Mouse (Mus musculus): Measurements from ENCODE around the gene Fdx1l. TPM values are rescaled to one million over a fixed set of nuclear protein-coding genes. Genes with fewer than 3 reads are reported as not detected.

Fdx1l gene
- polyA plus RNA-seq, 1 experiment from 2014 or later = 26.7 TPM

DNA sequence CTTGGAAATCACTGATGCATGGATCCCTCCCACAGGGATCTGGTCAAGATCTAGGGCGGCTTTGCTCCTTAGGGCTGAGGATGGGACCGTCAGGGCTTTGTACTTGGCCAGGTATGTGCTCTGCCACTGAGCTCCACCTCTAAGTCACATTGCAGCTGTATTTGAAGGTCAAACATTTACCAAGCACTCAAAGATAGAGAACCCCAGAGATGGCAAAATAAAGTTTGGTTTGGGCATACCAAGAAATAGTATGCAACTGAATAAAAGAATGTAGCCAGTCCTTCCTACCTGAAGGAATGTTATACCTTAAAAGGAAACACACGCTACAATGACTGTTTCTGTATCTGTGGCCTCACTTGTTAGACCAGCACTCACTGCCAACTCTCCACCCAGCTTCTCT lies 52.1 kb downstream of the Fdx1l start:
- Histone ChIP-seq H3K4me2 (ENCODE audit: low read depth, low read length) (no peak overlapping the region), H3K27me3 (ENCODE audit: insufficient read depth, low read length) (no peaks in the 10 kb centered on the region), H3K4me1 (ENCODE audit: insufficient read depth) (peaks cover 9% of the 10 kb centered on the region), H3K27ac (ENCODE audit: low read depth) (no peak overlapping the region), H3K9ac (replicated peaks) (no peak overlapping the region), H3K36me3 (replicated peaks; ENCODE audit: insufficient read depth, low read length) (peaks cover 25% of the 10 kb centered on the region), H3K4me3 (ENCODE audit: low read depth, low read length) (no peak overlapping the region), H3K9me3 (ENCODE audit: low read length) (no peaks in the 10 kb centered on the region)
- TF ChIP-seq CTCF (IDR thresholded peaks at IDR 0.05; ENCODE audit: low read depth) = no peak
- TF ChIP-seq EP300 (IDR thresholded peaks at IDR 0.05; ENCODE audit: low read depth) = no peak
- no peak for DNase-seq
- WGBS (ENCODE audit: insufficient replicate concordance) = 76% methylated on average over 3 of the region's 3 CpGs
- ATAC-seq = no peak

- no peak for ATAC-seq
- Histone ChIP-seq H3K9ac (replicated peaks) (no peak overlapping the region), H3K4me1 (ENCODE audit: insufficient read depth) (peaks cover 23% of the 10 kb centered on the region), H3K27me3 (ENCODE audit: insufficient read depth, low read length) (no peaks in the 10 kb centered on the region; the same call in 1 of the 2 replicates), H3K27ac (ENCODE audit: low read depth) (no peak overlapping the region), H3K36me3 (replicated peaks; ENCODE audit: insufficient read depth, low read length) (peaks cover 19% of the 10 kb centered on the region), H3K4me2 (ENCODE audit: low read depth, low read length) (no peak overlapping the region), H3K4me3 (ENCODE audit: low read depth, low read length) (no peak overlapping the region), H3K9me3 (ENCODE audit: low read length) (no peaks in the 10 kb centered on the region)
- DNase-seq = no peak
- WGBS (ENCODE audit: insufficient replicate concordance) = 82% methylated on average over 2 of the region's 2 CpGs
- TF ChIP-seq EP300 (IDR thresholded peaks at IDR 0.05; ENCODE audit: low read depth) (no peak), CTCF (IDR thresholded peaks at IDR 0.05; ENCODE audit: low read depth) (no peak)
These were observed 54.8 kb downstream of the Fdx1l start for GRCm38 (mm10) chr9:21018600-21018999.

MicroRNAs within 50 kb of the gene (microRNA counts, 519-probe panel; counts per million panel counts)
- microRNA mmu-miR-1900 = not detected

Small RNAs within 50 kb of the gene (microRNA-seq; reads per million reads assigned to microRNA genes)
- not detected for gene Mir1900
- not detected for gene Mir7082

Other genes with a start within 250 kb of the Fdx1l start
- gene A230050P20Rik, start 205.0 kb downstream of the Fdx1l start, polyA plus RNA-seq (2015; fragmentation: Nextera tagmentation; extraction: Ambion mirVana) = 3.5 and 5.4 TPM in 2 replicates
- 16.6 TPM in 2 replicates for gene Angptl6, start 193.9 kb downstream of the Fdx1l start, polyA plus RNA-seq (2015; fragmentation: Nextera tagmentation; extraction: Ambion mirVana)
- 32.4 and 32.5 TPM in 2 replicates for gene Ppan, start 185.4 kb downstream of the Fdx1l start, polyA plus RNA-seq (2015; fragmentation: Nextera tagmentation; extraction: Ambion mirVana)
- gene Eif3g, start 175.0 kb downstream of the Fdx1l start, polyA plus RNA-seq (2015; fragmentation: Nextera tagmentation; extraction: Ambion mirVana) = 128 and 129 TPM in 2 replicates
- 20.3 and 24.5 TPM in 2 replicates for gene Dnmt1, start 113.7 kb downstream of the Fdx1l start, polyA plus RNA-seq (2015; fragmentation: Nextera tagmentation; extraction: Ambion mirVana)
- gene S1pr2, start 96.8 kb downstream of the Fdx1l start, polyA plus RNA-seq (2015; fragmentation: Nextera tagmentation; extraction: Ambion mirVana) = 2.4 and 3.1 TPM in 2 replicates
- 54.6 and 55.0 TPM in 2 replicates for gene Mrpl4, start 70.9 kb downstream of the Fdx1l start, polyA plus RNA-seq (2015; fragmentation: Nextera tagmentation; extraction: Ambion mirVana)
- 12.7 and 13.6 TPM in 2 replicates for gene Icam1, start 57.6 kb downstream of the Fdx1l start, polyA plus RNA-seq (2015; fragmentation: Nextera tagmentation; extraction: Ambion mirVana)
- gene Icam4, start 44.2 kb downstream of the Fdx1l start, polyA plus RNA-seq (2015; fragmentation: Nextera tagmentation; extraction: Ambion mirVana) = 57.7 and 58.5 TPM in 2 replicates
- gene Icam5, start 41.5 kb downstream of the Fdx1l start, polyA plus RNA-seq (2015; fragmentation: Nextera tagmentation; extraction: Ambion mirVana) = 0.05 and 0.08 TPM in 2 replicates
- 0.51 TPM in 1 of 2 replicates, not detected in the other for gene Zglp1, start 6.5 kb downstream of the Fdx1l start, polyA plus RNA-seq (2015; fragmentation: Nextera tagmentation; extraction: Ambion mirVana)
- 0.06 and 0.11 TPM in 2 replicates for gene Gm49373, start 518 bp downstream of the Fdx1l start, polyA plus RNA-seq (2015; fragmentation: Nextera tagmentation; extraction: Ambion mirVana)
- 0.40 and 0.61 TPM in 2 replicates for gene Gm38431, start 18.4 kb upstream of the Fdx1l start, polyA plus RNA-seq (2015; fragmentation: Nextera tagmentation; extraction: Ambion mirVana)
- gene Raver1, start 18.4 kb upstream of the Fdx1l start, polyA plus RNA-seq (2015; fragmentation: Nextera tagmentation; extraction: Ambion mirVana) = 8.3 and 9.5 TPM in 2 replicates
- 4.5 and 5.4 TPM in 2 replicates for gene Tyk2, start 57.6 kb upstream of the Fdx1l start, polyA plus RNA-seq (2015; fragmentation: Nextera tagmentation; extraction: Ambion mirVana)
- 81.1 and 84.1 TPM in 2 replicates for gene Cdc37, start 76.4 kb upstream of the Fdx1l start, polyA plus RNA-seq (2015; fragmentation: Nextera tagmentation; extraction: Ambion mirVana)
- 1.4 and 1.5 TPM in 2 replicates for gene Pde4a, start 92.1 kb upstream of the Fdx1l start, polyA plus RNA-seq (2015; fragmentation: Nextera tagmentation; extraction: Ambion mirVana)
- 22.9 and 26.5 TPM in 2 replicates for gene Keap1, start 165.7 kb upstream of the Fdx1l start, polyA plus RNA-seq (2015; fragmentation: Nextera tagmentation; extraction: Ambion mirVana)
- 0.08 and 0.17 TPM in 2 replicates for gene S1pr5, start 174.8 kb upstream of the Fdx1l start, polyA plus RNA-seq (2015; fragmentation: Nextera tagmentation; extraction: Ambion mirVana)
- 49.3 and 51.2 TPM in 2 replicates for gene Atg4d, start 191.7 kb upstream of the Fdx1l start, polyA plus RNA-seq (2015; fragmentation: Nextera tagmentation; extraction: Ambion mirVana)
- gene Kri1, start 214.4 kb upstream of the Fdx1l start, polyA plus RNA-seq (2015; fragmentation: Nextera tagmentation; extraction: Ambion mirVana) = 4.7 and 5.3 TPM in 2 replicates
- 74.3 and 76.6 TPM in 2 replicates for gene Cdkn2d, start 217.8 kb upstream of the Fdx1l start, polyA plus RNA-seq (2015; fragmentation: Nextera tagmentation; extraction: Ambion mirVana)
- 0.32 and 0.54 TPM in 2 replicates for gene Ap1m2, start 238.7 kb upstream of the Fdx1l start, polyA plus RNA-seq (2015; fragmentation: Nextera tagmentation; extraction: Ambion mirVana)
- gene Slc44a2, start 247.1 kb upstream of the Fdx1l start, polyA plus RNA-seq (2015; fragmentation: Nextera tagmentation; extraction: Ambion mirVana) = 12.8 and 14.4 TPM in 2 replicates

All from liver, postnatal 0 days (tissue).